Mouse (Mus musculus) kidney, postnatal 4 days (tissue): ENCODE results near the gene Cc2d2a.

Source experiments
- DNase-seq, 2 experiments: peaks; one replicate each; pipeline ENCODE4 v3.0.0; 2021; ENCODE audit warnings: mixed read lengths in 2 of 2

Cc2d2a gene

DNA sequence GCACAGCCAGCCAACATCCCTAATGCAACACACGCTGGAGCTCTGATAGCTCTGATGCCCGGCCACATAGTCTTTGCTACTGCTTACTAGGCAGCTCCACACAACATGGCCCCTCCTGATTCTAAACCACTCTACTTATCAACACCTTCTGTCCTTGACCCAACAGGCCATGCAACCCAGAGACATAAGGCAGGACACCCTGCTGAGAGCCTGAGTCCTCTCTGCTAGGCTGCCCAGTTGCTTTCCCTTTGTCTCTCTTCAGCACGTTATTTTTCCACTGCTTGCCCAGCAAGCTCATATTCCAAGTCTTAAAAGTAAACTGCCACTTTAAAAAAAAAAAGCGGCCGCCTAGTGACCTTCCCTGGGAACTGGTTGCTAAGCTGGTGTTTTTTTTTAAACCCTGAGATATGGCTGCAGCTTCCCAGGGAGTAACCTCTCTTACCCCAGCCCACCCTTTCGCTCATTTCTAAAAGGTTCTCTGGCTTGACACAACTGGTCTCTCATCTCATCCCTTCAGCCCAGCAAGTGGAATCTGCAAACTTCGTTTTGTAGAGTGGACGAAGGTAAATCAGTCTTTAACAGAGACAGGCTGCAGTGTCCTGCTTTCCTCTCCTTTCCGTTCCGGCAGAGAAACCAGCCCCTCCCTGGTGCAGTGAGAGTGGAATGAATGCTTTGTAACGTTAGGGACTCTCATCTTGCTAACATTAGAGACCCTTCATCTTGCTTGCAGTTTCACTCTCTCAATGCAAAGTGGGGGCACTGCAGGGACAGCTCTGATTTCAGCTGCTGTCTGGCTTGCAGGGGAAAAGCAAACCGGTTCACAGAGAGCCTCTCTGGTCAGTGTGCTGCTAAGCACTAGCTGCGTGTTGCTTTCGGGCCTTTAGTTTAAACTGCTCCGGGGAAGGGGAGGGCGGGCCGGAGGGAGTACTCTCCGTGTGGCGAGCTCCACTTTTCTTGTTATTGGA, at the start of gene Cc2d2a:
TSS of gene Cc2d2a (plus strand) at position 350 of the 965 bp plus-strand sequence.
- DNase-seq = peak; percentile 62 to 70

DNA sequence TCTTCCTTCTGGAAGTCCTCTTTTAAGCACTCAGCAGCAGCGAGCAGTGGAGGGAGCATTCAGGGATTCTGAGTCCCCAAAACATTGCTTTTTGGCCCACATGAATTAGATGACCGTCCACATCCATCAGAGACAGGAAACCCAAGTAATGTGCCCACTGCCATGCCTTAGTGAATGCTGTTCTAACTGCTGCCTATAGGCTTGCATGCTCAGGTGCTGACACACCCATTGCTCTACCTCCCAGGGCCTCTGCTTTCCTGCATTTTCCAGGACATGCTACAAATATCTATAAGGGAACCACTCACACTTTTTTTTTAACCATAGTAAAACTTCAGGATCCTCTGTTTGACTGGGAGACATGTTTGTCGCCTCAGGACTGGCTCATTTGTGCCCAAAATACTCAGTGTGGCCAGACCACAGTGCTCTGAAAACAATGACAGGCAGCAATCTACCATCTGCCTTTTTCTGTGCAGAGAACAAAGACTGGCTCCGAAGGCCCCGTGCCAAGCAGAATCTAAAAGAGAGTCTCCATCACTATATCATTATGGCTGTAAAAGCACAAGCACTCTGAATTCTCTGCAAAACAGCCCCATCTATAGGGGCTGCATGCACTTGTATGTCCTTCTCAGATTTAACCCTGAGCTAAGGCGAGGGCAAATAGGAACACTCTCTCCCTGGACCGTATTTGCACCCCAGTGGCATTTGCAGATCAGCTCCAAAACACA, 40.4 kb upstream of the Cc2d2a start:
- peak; percentile 27 to 30 for DNase-seq

DNA sequence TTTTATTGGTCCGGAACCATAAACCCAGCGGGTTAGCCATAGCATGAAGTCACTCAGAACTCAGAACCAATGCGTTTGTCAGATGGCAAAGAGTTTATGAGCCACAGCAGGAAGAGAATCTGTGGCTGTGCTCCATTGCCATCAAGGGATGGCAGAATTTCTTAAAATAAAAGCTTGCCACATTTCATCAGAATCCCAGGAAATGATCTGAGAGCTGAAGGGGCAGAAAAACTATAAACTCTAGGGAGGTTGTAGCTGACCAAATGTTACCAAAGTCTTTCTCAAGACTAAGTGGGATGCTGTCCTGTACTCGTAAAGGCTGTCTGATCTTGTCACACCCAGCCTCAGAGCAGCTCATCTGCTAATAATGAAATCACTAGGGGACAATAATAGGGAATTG, 36.7 kb upstream of the Cc2d2a start:
- DNase-seq = no peak

DNA sequence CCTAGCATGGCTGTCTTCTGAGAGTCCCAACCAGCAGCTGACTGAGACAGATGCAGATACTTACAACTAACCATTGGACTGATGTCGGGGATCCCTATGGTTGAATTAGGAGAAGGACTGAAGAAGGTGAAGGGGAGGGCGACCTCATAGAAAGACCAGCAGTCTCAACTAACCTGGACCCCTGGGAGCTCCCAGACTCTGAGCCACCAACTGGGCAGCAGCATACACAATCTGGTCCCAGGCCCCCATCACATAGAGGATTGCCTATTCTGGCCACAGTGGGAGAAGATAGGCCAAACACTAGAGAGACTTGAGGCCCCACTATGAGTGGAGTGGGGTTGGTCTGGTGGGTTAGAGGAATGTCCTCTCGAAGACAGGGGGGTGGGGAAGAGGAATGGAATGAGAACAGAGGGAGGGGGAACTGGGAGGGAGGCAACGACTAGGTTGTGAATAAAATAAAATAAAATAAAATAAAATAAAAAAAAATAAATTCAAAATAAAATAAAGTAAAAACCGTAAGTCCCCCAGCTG, 28.0 kb upstream of the Cc2d2a start:
- no peak for DNase-seq

DNA sequence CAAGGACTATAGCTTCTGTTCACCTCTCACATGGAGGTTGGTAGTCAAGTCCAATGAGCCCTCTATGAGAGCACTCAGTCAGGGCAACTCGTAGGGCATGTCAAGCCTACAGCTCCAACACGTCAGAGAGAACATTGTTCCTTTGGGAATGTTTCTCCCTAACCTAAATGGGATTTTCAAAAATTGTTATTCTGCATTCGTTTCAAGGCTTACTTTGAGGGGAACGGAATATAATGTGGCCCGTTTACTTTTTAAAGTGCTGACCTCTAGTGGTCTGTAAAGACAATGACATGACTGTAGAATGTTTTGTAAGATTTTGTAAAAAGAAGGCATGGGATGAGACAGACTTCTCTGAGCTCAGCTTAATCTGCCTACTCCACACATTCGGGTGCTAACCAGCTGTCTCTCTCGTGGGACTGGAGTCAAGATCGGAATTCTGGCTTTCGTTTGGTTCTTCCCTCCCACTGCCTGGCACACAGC, 27.5 kb upstream of the Cc2d2a start:
- DNase-seq = peak in 1 of 2 experiments; percentile 11

DNA sequence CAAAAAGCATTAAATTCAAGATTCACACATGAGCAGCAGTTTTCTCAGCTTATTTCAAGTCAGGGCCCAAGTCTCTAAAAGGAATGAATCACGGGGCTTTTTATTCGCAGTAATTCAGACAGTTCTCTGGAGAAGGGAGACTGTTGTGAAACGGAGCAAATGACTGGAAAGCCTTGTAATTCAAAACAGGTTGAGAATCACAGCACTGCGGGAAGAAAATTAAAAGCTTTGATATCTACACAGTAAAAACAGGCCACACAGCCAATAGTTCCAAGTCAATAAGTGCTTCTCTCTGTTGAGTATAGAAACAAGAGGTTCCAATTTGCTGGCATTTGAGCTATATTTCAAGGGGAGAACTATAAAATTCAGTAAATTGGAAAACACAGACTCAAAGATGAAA, 17.1 kb upstream of the Cc2d2a start:
- DNase-seq = no peak

DNA sequence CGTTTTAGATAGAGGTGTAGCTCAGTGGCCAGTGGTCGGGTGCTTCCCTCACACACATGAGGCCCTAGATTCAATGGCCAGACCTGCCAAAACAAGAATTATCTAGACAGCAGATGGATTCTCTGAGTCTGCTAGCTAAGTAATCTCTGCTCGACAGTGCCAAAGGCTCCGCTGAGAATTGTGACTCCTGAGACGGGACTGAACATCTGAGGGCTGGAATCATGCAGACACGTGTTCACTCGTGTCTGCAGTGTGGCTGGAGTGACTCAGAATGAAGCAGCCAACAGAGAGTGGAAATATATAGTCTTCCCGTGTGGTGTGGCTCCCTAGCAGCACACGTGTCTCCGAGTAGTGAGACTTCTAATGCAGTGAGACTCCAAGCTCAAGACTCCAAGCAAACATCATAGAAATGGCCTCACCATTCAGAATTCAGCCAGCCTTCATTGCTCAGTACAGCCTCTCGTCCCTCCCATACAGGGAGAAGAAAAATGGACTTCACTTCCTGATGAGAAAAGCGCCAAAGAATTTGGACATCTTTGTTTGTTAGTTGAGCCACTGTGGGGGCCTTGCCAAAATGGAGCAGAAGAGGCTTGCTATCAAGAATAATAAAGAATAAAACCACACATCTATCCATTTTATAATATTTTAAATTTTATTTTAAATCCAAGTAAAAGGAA, 14.9 kb upstream of the Cc2d2a start:
- DNase-seq = no peak

DNA sequence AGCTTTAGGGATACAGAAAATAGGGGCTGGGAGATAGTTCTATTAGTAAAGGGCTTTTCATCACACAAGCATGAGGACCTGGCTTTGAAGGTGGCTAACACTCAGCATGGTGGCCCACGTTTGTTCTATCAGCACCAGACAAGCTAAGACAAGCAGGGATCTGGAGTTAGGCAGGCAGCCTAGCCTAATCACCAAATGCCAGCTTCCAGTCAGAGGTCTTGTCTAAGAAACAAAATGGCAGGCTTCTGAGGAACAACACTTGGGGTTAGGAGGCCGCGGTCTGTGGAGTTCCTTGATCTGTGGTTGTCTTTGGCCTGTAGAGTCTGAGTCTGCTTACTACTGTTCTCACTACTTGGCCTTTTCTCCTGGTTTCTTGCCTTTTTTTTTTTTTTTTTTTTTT, 648 bp upstream of the Cc2d2a start:
- DNase-seq = no peak

DNA sequence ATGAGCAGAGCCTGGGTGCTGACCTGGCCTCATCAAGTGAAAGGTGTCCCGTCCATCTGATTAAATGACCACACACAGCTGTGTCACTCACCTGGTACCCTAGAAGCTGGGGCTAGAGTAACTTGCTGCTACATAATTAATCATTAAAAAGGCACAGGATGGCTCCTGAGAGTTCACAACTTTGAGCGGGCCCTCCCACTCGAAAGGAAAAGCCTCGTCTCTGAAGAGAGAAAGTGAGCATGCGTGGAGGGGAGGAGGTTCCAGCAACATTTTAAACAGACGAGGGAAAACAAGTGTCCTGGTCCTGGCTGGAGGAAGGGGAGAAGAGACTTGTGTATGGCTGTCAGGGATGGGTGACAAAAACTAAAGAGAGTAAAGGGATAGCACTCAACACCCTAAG, 1.4 kb downstream of the Cc2d2a start:
- DNase-seq = peak; percentile 23 to 51

DNA sequence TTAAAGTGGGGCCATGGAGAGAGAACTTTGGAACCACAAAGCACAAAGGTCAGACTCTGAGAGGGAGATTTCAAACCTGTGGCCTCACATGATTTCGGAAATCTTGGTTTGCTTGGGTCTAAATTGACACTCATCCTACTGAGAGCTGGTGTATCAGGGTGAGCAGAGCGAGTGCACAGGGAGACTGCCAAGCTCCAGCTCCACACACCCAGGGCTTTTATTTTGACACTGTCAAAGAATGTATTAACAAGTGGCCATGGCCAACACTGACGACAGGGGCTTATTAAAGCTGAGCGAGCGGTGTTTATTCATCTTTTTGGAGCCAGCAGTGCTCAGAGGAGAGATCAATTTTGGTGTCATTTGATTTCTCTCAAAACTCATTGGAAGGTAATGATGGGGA, 3.0 kb downstream of the Cc2d2a start:
- DNase-seq = peak; percentile 25 to 35

DNA sequence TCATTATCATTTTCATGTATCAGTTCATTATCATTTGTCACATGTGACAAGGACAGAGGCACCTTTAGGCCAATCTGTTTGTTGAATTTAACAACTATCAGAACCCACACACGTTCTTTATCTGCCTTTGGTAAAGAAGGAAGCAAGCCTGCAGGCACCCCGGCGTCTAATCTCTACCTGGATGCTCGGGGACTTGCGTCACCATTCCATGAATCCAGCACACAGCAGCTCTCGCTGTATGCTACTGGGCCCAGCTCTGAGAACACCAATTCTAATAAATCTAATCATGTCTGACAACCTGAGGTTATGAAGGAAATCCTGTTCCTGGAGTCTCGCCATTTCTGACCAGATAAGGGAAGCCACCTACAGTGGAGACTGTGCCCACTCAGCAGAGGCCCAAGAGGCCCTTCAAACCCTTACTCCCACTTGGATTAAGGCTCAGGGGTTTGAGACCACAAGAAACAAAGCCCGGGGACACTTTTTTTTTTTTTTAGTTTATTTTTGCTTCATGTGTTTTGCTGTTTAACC, 7.0 kb downstream of the Cc2d2a start:
- peak in 1 of 2 experiments; percentile 11 for DNase-seq

DNA sequence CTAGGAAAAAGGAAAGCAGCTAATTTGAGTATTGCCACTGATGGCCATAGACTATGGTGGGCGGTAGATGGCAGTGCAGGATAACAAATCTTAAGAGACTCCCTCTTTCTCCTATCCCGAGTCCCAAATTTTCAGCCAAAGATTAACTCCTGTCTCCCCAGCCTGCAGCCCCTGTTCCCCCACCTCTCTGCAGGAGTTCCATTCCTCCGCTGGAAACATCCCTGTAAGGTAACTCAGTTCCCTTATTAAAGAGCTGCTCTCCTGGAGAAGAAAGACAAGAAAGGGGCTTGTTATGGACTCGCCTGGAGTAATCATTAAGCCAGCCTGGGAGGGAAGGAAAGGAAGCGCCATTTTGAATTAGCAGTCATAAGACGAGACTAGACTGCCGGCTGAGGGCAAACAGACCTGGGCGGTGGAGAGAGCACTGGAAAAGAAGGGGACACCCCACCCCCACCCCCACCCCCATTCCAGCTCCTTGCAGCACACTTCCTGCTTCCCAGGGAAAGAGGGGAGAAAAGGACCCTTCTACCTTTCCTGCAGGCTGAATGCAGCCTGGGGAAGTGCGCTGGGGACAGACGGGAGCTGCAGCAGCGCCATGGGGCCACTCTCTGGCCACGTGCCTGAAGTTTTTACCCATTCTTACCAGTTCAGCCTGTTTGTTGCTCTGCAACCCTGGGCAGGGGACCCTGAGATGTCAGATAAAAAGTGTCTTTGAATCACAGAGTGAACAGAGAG, 10.2 kb downstream of the Cc2d2a start:
- DNase-seq = peak; percentile 81 to 88

DNA sequence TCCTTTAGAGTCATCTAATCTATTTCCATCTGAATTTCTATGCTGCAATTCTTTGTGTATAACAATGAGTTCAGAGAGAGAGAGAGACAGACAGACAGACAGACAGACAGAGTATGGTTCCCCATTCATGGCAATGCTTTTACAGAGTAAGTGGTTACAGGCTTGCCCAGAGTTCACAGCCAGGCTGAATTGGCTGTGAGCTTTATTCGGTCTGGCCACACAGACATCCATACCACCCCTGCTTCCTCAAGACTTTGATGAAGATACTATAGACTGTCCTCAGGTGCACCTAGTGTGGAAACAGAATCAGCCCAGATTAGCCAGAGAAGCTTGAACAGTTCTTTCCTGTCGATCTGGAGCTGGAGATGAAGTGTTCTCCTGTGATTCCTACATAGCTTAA, 10.9 kb downstream of the Cc2d2a start:
- no peak for DNase-seq

DNA sequence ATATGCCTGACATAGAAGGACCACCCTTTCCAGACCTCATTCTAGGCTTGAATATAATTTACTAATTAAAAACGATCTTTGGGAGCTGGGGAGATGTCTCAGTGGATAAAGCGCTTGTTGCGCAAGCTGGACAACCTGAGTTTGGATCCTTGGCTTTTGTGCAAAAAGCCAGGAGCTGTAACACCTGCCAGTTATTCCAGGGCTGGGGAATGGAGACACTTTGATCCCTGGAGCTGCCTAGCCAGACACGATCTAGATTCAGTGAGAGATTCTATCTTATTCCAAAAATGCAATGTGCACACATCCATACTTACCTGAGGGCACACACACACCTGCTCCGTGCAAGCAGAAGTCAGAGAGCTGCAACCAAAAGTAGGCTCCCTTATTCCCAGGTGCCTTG, 23.3 kb downstream of the Cc2d2a start:
- no peak for DNase-seq

DNA sequence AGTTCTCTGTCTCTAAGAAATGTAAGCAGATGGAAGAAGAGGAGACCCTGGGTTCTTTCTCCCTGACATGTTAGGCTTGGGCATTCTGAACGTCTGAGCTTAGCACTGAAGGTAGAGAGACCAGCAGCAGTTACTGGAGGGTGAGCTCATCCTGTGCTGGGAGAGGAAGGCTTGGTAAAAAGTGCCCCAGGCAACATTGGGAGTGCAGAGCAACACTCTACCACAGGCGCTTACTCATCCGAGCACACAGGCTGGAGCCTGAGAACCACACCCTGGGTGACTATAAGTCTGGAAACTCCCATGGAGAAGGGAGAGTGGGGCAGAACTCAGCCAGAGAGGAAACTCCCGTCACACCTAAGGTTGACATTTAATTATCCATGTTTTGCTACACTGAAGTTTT, 30.3 kb downstream of the Cc2d2a start:
- no peak for DNase-seq

DNA sequence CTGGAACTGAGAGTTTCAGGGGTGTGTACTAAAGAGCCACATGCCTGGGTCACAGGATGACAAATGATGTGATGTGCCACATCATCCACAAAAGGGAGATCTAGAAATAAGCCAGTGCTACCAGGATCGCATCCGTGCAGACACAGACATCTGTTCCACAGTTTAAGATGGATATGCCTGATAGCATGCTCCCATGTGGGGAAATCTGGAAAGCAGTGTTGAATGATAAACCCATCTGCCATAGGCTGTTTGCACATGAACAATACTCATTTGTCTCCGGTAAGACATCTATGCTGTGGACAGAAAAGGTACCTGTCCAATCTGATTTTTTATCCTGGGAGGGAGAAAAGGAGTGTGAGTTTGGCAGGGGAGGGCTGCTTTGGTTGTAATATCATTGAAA, 35.0 kb downstream of the Cc2d2a start:
- DNase-seq = no peak

DNA sequence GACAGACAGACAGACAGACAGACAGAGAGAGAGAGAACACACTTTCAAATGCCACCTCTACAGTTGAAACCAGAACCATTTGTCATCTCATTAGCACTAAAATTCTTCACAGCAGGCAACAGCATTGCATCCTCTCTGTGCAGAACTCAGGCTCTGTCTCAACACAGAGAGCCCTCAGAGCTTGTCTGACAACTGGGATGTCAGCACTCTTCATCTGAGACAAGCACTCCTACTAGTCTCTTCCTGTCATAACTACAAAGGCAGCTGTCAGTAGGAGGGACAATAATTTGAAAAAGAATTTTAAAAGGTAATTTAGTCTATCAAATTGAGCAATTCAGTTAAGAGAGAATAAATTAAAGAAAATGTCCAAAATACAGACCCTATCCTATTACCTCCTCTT, 37.1 kb downstream of the Cc2d2a start:
- DNase-seq = no peak

DNA sequence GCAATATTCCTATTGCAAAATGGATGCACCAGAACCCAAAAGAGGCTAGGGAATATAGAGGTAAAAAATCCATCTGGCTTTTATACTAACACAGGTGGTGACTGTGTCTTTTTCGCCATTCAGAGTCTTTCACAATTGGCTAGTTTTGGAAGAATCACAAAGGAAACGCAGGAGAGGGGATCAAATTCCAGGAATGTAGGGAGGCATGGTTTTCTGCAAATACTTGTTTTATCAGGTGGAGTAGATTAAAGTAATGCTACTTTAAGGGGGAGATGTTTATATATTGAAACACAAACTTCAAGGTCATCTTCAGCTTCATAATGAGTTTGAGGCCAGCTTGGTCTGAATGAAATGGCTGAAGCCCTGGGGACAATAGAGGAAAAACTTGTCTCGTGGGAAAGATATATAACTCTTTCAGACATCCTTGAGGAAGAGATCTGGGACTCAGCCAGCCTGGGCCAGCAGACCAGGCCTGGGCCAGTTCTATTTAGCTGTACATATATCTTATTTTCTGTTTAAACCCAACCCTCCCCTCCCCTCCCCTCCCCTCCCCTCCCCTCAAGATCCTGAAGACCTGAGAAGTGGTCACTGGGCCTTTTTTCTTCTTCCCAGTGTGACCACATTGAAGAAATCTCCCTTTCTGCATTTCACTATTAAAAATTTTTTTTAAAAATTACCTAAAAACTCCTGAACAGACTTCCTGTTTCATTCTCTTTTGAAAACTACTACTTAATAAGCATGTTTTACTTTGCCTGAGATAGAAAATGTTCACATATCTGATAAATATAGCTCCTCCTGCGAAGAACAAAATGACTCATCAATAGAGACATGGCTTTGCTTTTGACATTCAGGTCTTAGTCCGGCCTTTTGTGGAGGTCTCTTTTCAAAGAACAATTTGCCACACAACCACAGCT, 59.6 kb downstream of the Cc2d2a start:
- DNase-seq = no peak

DNA sequence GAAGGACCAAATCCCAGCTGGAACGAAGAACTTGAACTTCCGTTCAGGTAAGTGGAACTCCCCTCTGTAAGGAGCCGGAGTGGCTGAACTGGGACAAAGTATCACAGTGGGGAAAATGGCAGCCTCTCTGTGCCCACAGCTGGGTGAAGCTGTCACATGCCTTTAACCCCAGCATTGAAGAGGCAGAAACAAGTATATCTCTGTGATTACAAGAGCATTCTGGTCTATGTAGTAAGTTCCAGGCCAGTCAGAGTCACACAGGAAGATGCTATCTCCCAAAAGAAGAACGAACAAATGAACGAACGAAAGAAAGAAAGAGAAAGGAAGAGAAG, 60.3 kb downstream of the Cc2d2a start:
- no peak for DNase-seq

DNA sequence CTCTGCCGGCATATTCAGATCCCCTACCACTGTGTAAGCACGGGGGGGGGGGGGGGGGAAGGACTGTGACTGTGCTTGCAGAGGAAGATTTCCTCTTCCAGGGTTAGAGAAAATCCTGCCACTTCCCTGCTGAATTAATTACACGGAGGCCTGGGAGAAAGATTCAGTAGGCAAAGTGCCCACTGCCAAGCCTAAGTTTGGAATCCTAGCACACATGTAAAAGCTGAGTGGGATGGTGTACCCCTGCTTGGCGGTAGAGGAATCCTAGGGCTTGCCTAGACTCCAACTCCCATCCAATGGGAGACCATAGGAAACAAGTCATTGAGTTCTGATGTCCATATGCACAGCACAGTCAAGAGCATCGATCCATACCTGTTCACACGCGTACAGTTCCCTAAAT, 61.7 kb downstream of the Cc2d2a start:
- no peak for DNase-seq
